Mouse (Mus musculus) c-Kit-negative CD71-positive TER-119-positive erythroid progenitor cells, embryonic 14.5 days (primary cell): ENCODE measurements around the gene Hoxb6.

Source experiments
- DNase-seq: peaks from one replicate; pipeline ENCODE4 v3.0.0-alpha.2; 2013; ENCODE audit warnings: low read depth, low spot score

Hoxb6 gene

GRCm38 (mm10) chr11:96334998-96335397 is 42.7 kb downstream of the Hoxb6 start:
- DNase-seq = no peak

GRCm38 (mm10) chr11:96336597-96336996 is 44.3 kb downstream of the Hoxb6 start:
- no peak for DNase-seq

GRCm38 (mm10) chr11:96337026-96337425 is 44.8 kb downstream of the Hoxb6 start:
- no peak for DNase-seq

GRCm38 (mm10) chr11:96338957-96339855 is 46.9 kb downstream of the Hoxb6 start:
- no peak for DNase-seq

- no peak for DNase-seq
Measured at GRCm38 (mm10) chr11:96340698-96341365, 48.6 kb downstream of the Hoxb6 start.

- DNase-seq = no peak
Measured at GRCm38 (mm10) chr11:96341701-96342575, 49.7 kb downstream of the Hoxb6 start.

GRCm38 (mm10) chr11:96342576-96342930 is 50.3 kb downstream of the Hoxb6 start:
- DNase-seq = no peak

- no peak for DNase-seq
Measured at GRCm38 (mm10) chr11:96343206-96343745, 51.0 kb downstream of the Hoxb6 start.

- DNase-seq = no peak
Measured at GRCm38 (mm10) chr11:96344061-96344877, 52.0 kb downstream of the Hoxb6 start.

GRCm38 (mm10) chr11:96344878-96345159 is 52.5 kb downstream of the Hoxb6 start:
- no peak for DNase-seq

- no peak for DNase-seq
Measured at GRCm38 (mm10) chr11:96345220-96345892, 53.1 kb downstream of the Hoxb6 start.

- DNase-seq = no peak
Measured at GRCm38 (mm10) chr11:96345893-96346806, 53.9 kb downstream of the Hoxb6 start.

- DNase-seq = no peak
Measured at GRCm38 (mm10) chr11:96346916-96347520, 54.7 kb downstream of the Hoxb6 start.

- DNase-seq = no peak
Measured at GRCm38 (mm10) chr11:96347717-96348116, 55.4 kb downstream of the Hoxb6 start.

GRCm38 (mm10) chr11:96348141-96348928 is 56.1 kb downstream of the Hoxb6 start:
- no peak for DNase-seq

- DNase-seq = no peak
Measured at GRCm38 (mm10) chr11:96348988-96349387, 56.7 kb downstream of the Hoxb6 start.

- no peak for DNase-seq
Measured at GRCm38 (mm10) chr11:96349491-96350340, 57.4 kb downstream of the Hoxb6 start.
